Mouse (Mus musculus): ENCODE results near the gene Fam160a1. TPM values are rescaled to one million over a fixed set of nuclear protein-coding genes. Genes with fewer than 3 reads are reported as not detected.

Gene Fam160a1
- polyA plus RNA-seq, 1 experiment from 2014 or later = 0.27 TPM

GRCm38 (mm10) chr3:85685271-85685670, 131.8 kb downstream of the Fam160a1 start:
- 90% methylated on average over 8 of the region's 8 CpGs for WGBS
- DNase-seq (ENCODE audit: low spot score) = no peak
- Histone ChIP-seq H3K9me3 (replicated peaks) (no peaks in the 10 kb centered on the region), H3K4me3 (no peak overlapping the region), H3K4me1 (peaks cover 17% of the 10 kb centered on the region), H3K27ac (replicated peaks) (no peak overlapping the region), H3K36me3 (no peaks in the 10 kb centered on the region), H3K27me3 (ENCODE audit: low read depth, poor library complexity, severe bottlenecking) (no peaks in the 10 kb centered on the region)

GRCm38 (mm10) chr3:85683618-85684017, 133.5 kb downstream of the Fam160a1 start:
- H3K27ac ChIP-seq (replicated peaks) = no peak overlapping the region
- H3K9me3 ChIP-seq (replicated peaks) = no peaks in the 10 kb centered on the region
- H3K36me3 ChIP-seq = no peaks in the 10 kb centered on the region
- H3K4me1 ChIP-seq = peaks cover 17% of the 10 kb centered on the region
- DNase-seq (ENCODE audit: low spot score) = no peak
- 92% methylated on average over 5 of the region's 5 CpGs for WGBS
- H3K27me3 ChIP-seq (ENCODE audit: low read depth, poor library complexity, severe bottlenecking) = no peaks in the 10 kb centered on the region
- no peak overlapping the region for H3K4me3 ChIP-seq

- WGBS = 52% methylated on average over 7 of the region's 7 CpGs
- H3K9me3 ChIP-seq (replicated peaks) = no peaks in the 10 kb centered on the region
- H3K4me1 ChIP-seq = peaks cover 21% of the 10 kb centered on the region
- DNase-seq (ENCODE audit: low spot score) = no peak
- H3K27me3 ChIP-seq (ENCODE audit: low read depth, poor library complexity, severe bottlenecking) = no peaks in the 10 kb centered on the region
- H3K27ac ChIP-seq (replicated peaks) = peak overlapping the region; percentile 73
- H3K36me3 ChIP-seq = no peaks in the 10 kb centered on the region
- H3K4me3 ChIP-seq = no peak overlapping the region
Observed at GRCm38 (mm10) chr3:85681136-85681535, 136.0 kb downstream of the Fam160a1 start.

DNA sequence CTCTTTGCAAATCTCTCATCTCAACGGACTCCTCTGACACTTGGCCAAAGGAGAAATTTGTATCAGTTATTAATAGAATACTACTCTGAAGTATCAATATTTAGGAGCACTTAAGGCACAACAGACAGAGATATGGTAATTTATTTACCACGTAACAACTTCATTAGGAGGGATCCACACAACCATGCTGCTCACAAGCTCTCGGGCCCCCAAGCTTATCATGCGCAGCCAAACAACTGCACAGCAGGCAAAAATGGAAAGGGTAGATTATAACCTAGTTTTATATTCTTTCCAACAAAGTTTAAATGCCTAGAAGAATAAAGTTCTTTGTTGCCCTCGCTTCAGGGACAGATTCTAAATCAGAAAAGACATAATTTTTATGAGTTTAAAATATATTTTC, 137.1 kb downstream of the Fam160a1 start:
- H3K27me3 ChIP-seq (ENCODE audit: low read depth, poor library complexity, severe bottlenecking) = no peaks in the 10 kb centered on the region
- peaks cover 21% of the 10 kb centered on the region for H3K4me1 ChIP-seq
- H3K36me3 ChIP-seq = no peaks in the 10 kb centered on the region
- no peak overlapping the region for H3K4me3 ChIP-seq
- no peak for DNase-seq (ENCODE audit: low spot score)
- WGBS = 90% methylated on average over 5 of the region's 5 CpGs
- no peaks in the 10 kb centered on the region for H3K9me3 ChIP-seq (replicated peaks)
- H3K27ac ChIP-seq (replicated peaks) = no peak overlapping the region

DNA sequence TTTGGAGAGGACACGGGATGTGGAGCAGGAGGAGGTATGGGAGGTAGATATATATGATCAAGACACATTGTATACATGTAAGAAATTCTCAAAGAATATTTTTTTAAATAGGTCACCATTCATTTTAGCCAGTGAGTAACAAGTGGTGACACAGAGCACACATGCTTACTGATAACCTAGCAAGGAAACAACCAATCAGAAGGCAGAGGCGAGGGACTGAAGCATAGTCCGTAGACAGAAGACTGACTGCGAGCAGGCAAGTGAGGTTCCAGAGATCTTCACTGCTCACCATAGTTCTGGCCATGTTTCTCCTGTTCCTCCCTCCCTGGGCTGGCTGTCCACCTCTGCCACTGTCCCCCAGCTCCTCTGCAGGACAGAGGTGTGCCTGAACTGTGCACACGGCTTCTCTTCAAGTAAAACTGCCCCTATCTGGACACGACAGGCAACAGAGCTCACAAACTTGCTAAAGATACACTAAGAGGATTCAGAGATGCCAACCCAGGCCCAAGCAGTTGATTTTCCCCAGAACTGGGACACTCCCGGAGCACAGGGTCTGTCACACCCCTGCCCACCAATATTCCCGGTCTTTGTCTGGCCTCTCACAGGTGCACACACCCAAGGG, 137.7 kb downstream of the Fam160a1 start:
- no peak overlapping the region for H3K27ac ChIP-seq (replicated peaks)
- H3K27me3 ChIP-seq (ENCODE audit: low read depth, poor library complexity, severe bottlenecking) = no peaks in the 10 kb centered on the region
- WGBS = 91% methylated on average over 8 of the region's 8 CpGs
- H3K4me3 ChIP-seq = no peak overlapping the region
- DNase-seq (ENCODE audit: low spot score) = no peak
- H3K36me3 ChIP-seq = no peaks in the 10 kb centered on the region
- H3K9me3 ChIP-seq (replicated peaks) = no peaks in the 10 kb centered on the region
- H3K4me1 ChIP-seq = peaks cover 21% of the 10 kb centered on the region

GRCm38 (mm10) chr3:85677952-85678351, 139.1 kb downstream of the Fam160a1 start:
- 81% methylated on average over 3 of the region's 3 CpGs for WGBS
- H3K9me3 ChIP-seq (replicated peaks) = no peaks in the 10 kb centered on the region
- H3K27ac ChIP-seq (replicated peaks) = no peak overlapping the region
- no peaks in the 10 kb centered on the region for H3K36me3 ChIP-seq
- DNase-seq (ENCODE audit: low spot score) = no peak
- H3K4me3 ChIP-seq = no peak overlapping the region
- H3K27me3 ChIP-seq (ENCODE audit: low read depth, poor library complexity, severe bottlenecking) = no peaks in the 10 kb centered on the region
- peaks cover 21% of the 10 kb centered on the region for H3K4me1 ChIP-seq

GRCm38 (mm10) chr3:85677133-85677532, 140.0 kb downstream of the Fam160a1 start:
- DNase-seq (ENCODE audit: low spot score) = no peak
- H3K27ac ChIP-seq (replicated peaks) = no peak overlapping the region
- no peak overlapping the region for H3K4me3 ChIP-seq
- H3K9me3 ChIP-seq (replicated peaks) = no peaks in the 10 kb centered on the region
- no peaks in the 10 kb centered on the region for H3K36me3 ChIP-seq
- peaks cover 21% of the 10 kb centered on the region for H3K4me1 ChIP-seq
- 85% methylated on average over 8 of the region's 8 CpGs for WGBS
- no peaks in the 10 kb centered on the region for H3K27me3 ChIP-seq (ENCODE audit: low read depth, poor library complexity, severe bottlenecking)

GRCm38 (mm10) chr3:85669844-85670243, 147.2 kb downstream of the Fam160a1 start:
- no peak overlapping the region for H3K27ac ChIP-seq (replicated peaks)
- H3K4me3 ChIP-seq = no peak overlapping the region
- 85% methylated on average over 6 of the region's 6 CpGs for WGBS
- H3K27me3 ChIP-seq (ENCODE audit: low read depth, poor library complexity, severe bottlenecking) = no peaks in the 10 kb centered on the region
- H3K9me3 ChIP-seq (replicated peaks) = no peaks in the 10 kb centered on the region
- no peaks in the 10 kb centered on the region for H3K36me3 ChIP-seq
- no peaks in the 10 kb centered on the region for H3K4me1 ChIP-seq
- DNase-seq (ENCODE audit: low spot score) = no peak

DNA sequence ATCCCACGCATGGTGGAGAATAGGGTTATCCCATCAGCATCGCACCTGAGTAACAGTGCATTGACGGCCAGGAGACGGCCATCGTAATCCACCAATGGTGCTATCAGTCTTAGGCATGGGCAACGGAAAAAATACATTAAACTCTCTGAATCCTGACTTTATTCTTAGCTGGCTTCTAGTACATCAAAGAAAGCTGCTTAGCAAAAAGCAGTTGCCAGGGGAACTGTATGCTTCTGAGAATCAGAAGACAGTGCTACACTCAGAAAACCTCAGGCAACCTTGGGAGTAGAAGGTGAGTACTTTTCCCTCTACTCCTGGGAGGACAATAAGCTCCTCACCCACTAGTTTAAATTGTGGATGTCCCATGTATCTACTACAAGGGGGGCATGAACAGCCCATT, 149.4 kb downstream of the Fam160a1 start:
- H3K27ac ChIP-seq (replicated peaks) = no peak overlapping the region
- H3K4me1 ChIP-seq = no peaks in the 10 kb centered on the region
- 90% methylated on average over 6 of the region's 6 CpGs for WGBS
- no peaks in the 10 kb centered on the region for H3K27me3 ChIP-seq (ENCODE audit: low read depth, poor library complexity, severe bottlenecking)
- DNase-seq (ENCODE audit: low spot score) = no peak
- no peaks in the 10 kb centered on the region for H3K36me3 ChIP-seq
- H3K9me3 ChIP-seq (replicated peaks) = no peaks in the 10 kb centered on the region
- H3K4me3 ChIP-seq = no peak overlapping the region

- 88% methylated on average over 12 of the region's 12 CpGs for WGBS
- DNase-seq (ENCODE audit: low spot score) = no peak
- Histone ChIP-seq H3K9me3 (replicated peaks) (no peaks in the 10 kb centered on the region), H3K27me3 (ENCODE audit: low read depth, poor library complexity, severe bottlenecking) (no peaks in the 10 kb centered on the region), H3K36me3 (no peaks in the 10 kb centered on the region), H3K4me1 (no peaks in the 10 kb centered on the region), H3K4me3 (no peak overlapping the region), H3K27ac (replicated peaks) (no peak overlapping the region)
Observed at GRCm38 (mm10) chr3:85666736-85667135, 150.4 kb downstream of the Fam160a1 start.

- no peaks in the 10 kb centered on the region for H3K9me3 ChIP-seq (replicated peaks)
- no peaks in the 10 kb centered on the region for H3K36me3 ChIP-seq
- no peaks in the 10 kb centered on the region for H3K4me1 ChIP-seq
- no peak overlapping the region for H3K4me3 ChIP-seq
- H3K27me3 ChIP-seq (ENCODE audit: low read depth, poor library complexity, severe bottlenecking) = no peaks in the 10 kb centered on the region
- WGBS = 75% methylated on average over 3 of the region's 3 CpGs
- H3K27ac ChIP-seq (replicated peaks) = no peak overlapping the region
- no peak for DNase-seq (ENCODE audit: low spot score)
Observed at GRCm38 (mm10) chr3:85666166-85666565, 150.9 kb downstream of the Fam160a1 start.

DNA sequence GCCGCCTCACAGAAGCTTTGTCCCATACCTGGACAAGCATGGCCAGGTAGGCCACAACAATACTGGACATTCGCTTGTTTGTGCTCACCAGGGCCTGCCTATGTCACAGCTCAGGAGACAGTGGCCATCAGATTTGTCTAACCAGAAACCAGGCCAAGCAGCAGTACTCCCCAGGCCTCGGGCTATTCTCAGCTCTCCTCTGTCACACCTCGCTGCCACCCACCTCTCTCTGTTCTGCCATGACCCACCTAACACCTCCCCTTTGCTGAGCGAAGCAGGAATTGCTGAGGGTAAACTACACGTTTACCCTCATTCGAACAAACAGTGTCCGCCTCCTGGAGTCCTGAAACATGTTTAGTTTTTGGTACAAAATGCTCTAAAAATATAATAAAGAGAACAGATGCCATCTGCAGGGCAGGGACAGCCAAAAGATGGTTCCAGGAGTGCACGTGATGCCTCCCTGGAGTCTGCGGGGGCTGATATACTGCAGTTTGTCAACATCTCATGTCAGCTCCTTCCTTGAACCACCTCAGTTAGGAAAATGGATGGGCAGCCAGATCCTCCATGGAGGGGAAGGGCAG, 152.4 kb downstream of the Fam160a1 start:
- H3K9me3 ChIP-seq (replicated peaks) = no peaks in the 10 kb centered on the region
- no peak overlapping the region for H3K27ac ChIP-seq (replicated peaks)
- H3K4me3 ChIP-seq = no peak overlapping the region
- DNase-seq (ENCODE audit: low spot score) = no peak
- no peaks in the 10 kb centered on the region for H3K36me3 ChIP-seq
- 92% methylated on average over 10 of the region's 10 CpGs for WGBS
- H3K4me1 ChIP-seq = no peaks in the 10 kb centered on the region
- H3K27me3 ChIP-seq (ENCODE audit: low read depth, poor library complexity, severe bottlenecking) = no peaks in the 10 kb centered on the region

DNA sequence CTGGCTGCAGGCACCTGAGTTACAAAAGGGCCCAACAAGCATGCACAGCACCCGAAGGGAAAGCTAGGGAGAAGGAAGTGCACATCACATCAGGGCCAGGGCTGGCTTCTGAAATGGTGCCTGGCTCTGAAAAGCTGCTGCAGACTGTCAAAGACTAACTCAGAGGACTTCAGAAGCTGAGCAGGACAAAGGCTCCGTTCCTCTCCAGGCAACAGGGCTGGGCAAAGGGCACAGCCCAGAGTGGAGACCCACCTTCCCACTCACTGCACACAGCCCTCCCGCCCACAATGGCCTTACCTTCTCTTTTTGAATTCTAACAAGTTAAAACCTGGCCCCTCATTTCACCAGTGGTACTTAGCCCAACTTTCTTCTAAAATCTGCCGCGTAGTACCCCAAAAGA, 153.3 kb downstream of the Fam160a1 start:
- Histone ChIP-seq H3K9me3 (replicated peaks) (no peaks in the 10 kb centered on the region), H3K36me3 (no peaks in the 10 kb centered on the region), H3K4me1 (no peaks in the 10 kb centered on the region), H3K27me3 (ENCODE audit: low read depth, poor library complexity, severe bottlenecking) (no peaks in the 10 kb centered on the region), H3K4me3 (no peak overlapping the region), H3K27ac (replicated peaks) (no peak overlapping the region; the same call in 1 of the 2 replicates)
- no peak for DNase-seq (ENCODE audit: low spot score)
- 71% methylated on average over 5 of the region's 5 CpGs for WGBS
